Mouse (Mus musculus) MEL (cell line): ENCODE results near the gene Itga5. TPM values are rescaled to one million over a fixed set of nuclear protein-coding genes. Genes with fewer than 3 reads are reported as not detected.
A peak's percentile ranks its signal among the peaks of the same experiment; 100 is the strongest.

Source experiments
- DNase-seq: peaks from one replicate; pipeline ENCODE4 v3.0.0; 2011; ENCODE audit warnings: low read depth, low spot score
- H3K27ac ChIP-seq: 2 replicates; pipeline ENCODE4 v1.5.1; 2012; ENCODE audit warnings: low read depth, mild to moderate bottlenecking, control low read depth, low read length, moderate library complexity; ENCODE audit not compliant: control insufficient read depth
- H3K27me3 ChIP-seq, 2 experiments: fragments of 150-350 bp in 1 of 2; sonication (generic) in 1 of 2; 2 replicates each; pipeline ENCODE4 v1.6.1; 2012; ENCODE audit warnings: low read length in 2 of 2, mild to moderate bottlenecking in 2 of 2, improper control_type of control experiment in 1 of 2, moderate library complexity in 1 of 2; ENCODE audit not compliant: insufficient read depth in 2 of 2, control insufficient read depth in 1 of 2
- H3K36me3 ChIP-seq, 2 experiments: 2 replicates each; pipeline ENCODE4 v1.6.1; 2012 to 2014; ENCODE audit warnings: low read length in 2 of 2, improper control_type of control experiment in 1 of 2, inconsistent platforms in 1 of 2, mild to moderate bottlenecking in 1 of 2; ENCODE audit not compliant: insufficient read depth in 2 of 2, control insufficient read depth in 1 of 2
- H3K4me1 ChIP-seq, 2 experiments: fragments of 150-350 bp in 1 of 2; sonication (generic) in 1 of 2; 2 replicates each; pipeline ENCODE4 v1.6.1; 2012; ENCODE audit warnings: low read length in 2 of 2, improper control_type of control experiment in 1 of 2, mild to moderate bottlenecking in 1 of 2; ENCODE audit not compliant: insufficient read depth in 2 of 2, control insufficient read depth in 1 of 2
- H3K4me3 ChIP-seq, 2 experiments: fragments of 150-350 bp in 1 of 2; sonication (generic) in 1 of 2; 2 replicates each; pipeline ENCODE4 v1.5.1; 2012; ENCODE audit warnings: low read depth in 2 of 2, low read length in 2 of 2, mild to moderate bottlenecking in 2 of 2, moderate library complexity in 2 of 2, control low read depth in 1 of 2, improper control_type of control experiment in 1 of 2; ENCODE audit not compliant: control insufficient read depth in 1 of 2, insufficient read depth in 1 of 2
- H3K79me2 ChIP-seq: 2 replicates; pipeline ENCODE4 v1.6.1; 2012; ENCODE audit warnings: mild to moderate bottlenecking, low read length, moderate library complexity; ENCODE audit not compliant: control insufficient read depth, poor library complexity, insufficient read depth
- H3K9ac ChIP-seq: 2 replicates; pipeline ENCODE4 v1.6.1; 2012; ENCODE audit warnings: low read depth, mild to moderate bottlenecking, control low read depth, low read length, moderate library complexity; ENCODE audit not compliant: control insufficient read depth, poor library complexity, severe bottlenecking
- H3K9me3 ChIP-seq: fragments of 150-350 bp; sonication (generic); replicated peaks from 2 replicates; pipeline ENCODE4 v1.6.1; 2012; ENCODE audit warnings: mild to moderate bottlenecking, low read length, improper control_type of control experiment, moderate library complexity; ENCODE audit not compliant: insufficient read depth
- CHD2 ChIP-seq: IDR thresholded peaks from 2 replicates; pipeline ENCODE4 v1.6.1; 2011; ENCODE audit warnings: low read length, improper control_type of control experiment
- CTCF ChIP-seq, 3 experiments: IDR thresholded peaks in 2 of 3; conservative IDR thresholded peaks in 1 of 3; 2 replicates each; pipeline ENCODE4 v1.5.1; 2011 to 2012; ENCODE audit warnings: low read length in 3 of 3, low read depth in 2 of 3, mild to moderate bottlenecking in 2 of 3, improper control_type of control experiment in 1 of 3, inconsistent platforms in 1 of 3, mixed read lengths in 1 of 3, moderate library complexity in 1 of 3; ENCODE audit not compliant: control insufficient read depth in 1 of 3, insufficient read depth in 1 of 3, poor library complexity in 1 of 3, severe bottlenecking in 1 of 3
- ELF1 ChIP-seq: IDR thresholded peaks from 2 replicates; pipeline ENCODE4 v1.6.1; 2014; ENCODE audit warnings: low read depth, mild to moderate bottlenecking, inconsistent platforms, low read length, improper control_type of control experiment, moderate library complexity
- EP300 ChIP-seq, 2 experiments: IDR thresholded peaks; 2 replicates each; pipeline ENCODE4 v1.6.1; 2011; ENCODE audit warnings: improper control_type of control experiment in 2 of 2, low read length in 2 of 2, low read depth in 1 of 2, mild to moderate bottlenecking in 1 of 2
- ETS1 ChIP-seq: IDR thresholded peaks from 2 replicates; pipeline ENCODE4 v1.6.1; 2012; ENCODE audit warnings: low read depth, mild to moderate bottlenecking, inconsistent platforms, low read length, improper control_type of control experiment, moderate library complexity
- GATA1 ChIP-seq: IDR thresholded peaks from 2 replicates; pipeline ENCODE4 v1.6.1; 2011; ENCODE audit warnings: low read depth, low read length, improper control_type of control experiment
- MAFK ChIP-seq: IDR thresholded peaks from 2 replicates; pipeline ENCODE4 v1.6.1; 2011; ENCODE audit warnings: low read depth, mild to moderate bottlenecking, low read length, improper control_type of control experiment, borderline replicate concordance
- MAX ChIP-seq: IDR thresholded peaks from 2 replicates; pipeline ENCODE4 v1.6.1; 2011; ENCODE audit warnings: low read length, improper control_type of control experiment
- MAZ ChIP-seq: IDR thresholded peaks from 2 replicates; pipeline ENCODE4 v1.6.1; 2012; ENCODE audit warnings: low read depth, mild to moderate bottlenecking, inconsistent platforms, low read length, improper control_type of control experiment
- MXI1 ChIP-seq: IDR thresholded peaks from 2 replicates; pipeline ENCODE4 v1.6.1; 2011; ENCODE audit warnings: mild to moderate bottlenecking, low read depth, low read length, improper control_type of control experiment
- MYB ChIP-seq: IDR thresholded peaks from 2 replicates; pipeline ENCODE4 v1.6.1; 2011; ENCODE audit warnings: mild to moderate bottlenecking, low read depth, low read length, improper control_type of control experiment
- MYC ChIP-seq: IDR thresholded peaks from 2 replicates; pipeline ENCODE4 v1.6.1; 2011; ENCODE audit warnings: low read depth, mild to moderate bottlenecking, low read length, improper control_type of control experiment, moderate library complexity
- NELFE ChIP-seq: IDR thresholded peaks from 2 replicates; pipeline ENCODE4 v1.6.1; 2011; ENCODE audit warnings: low read depth, low read length, improper control_type of control experiment
- POLR2A ChIP-seq, 2 experiments: IDR thresholded peaks; 2 replicates each; pipeline ENCODE4 v1.6.1; 2011 to 2012; ENCODE audit warnings: low read length in 2 of 2, mild to moderate bottlenecking in 2 of 2, control low read depth in 1 of 2, improper control_type of control experiment in 1 of 2, low read depth in 1 of 2, moderate library complexity in 1 of 2; ENCODE audit not compliant: control insufficient read depth in 1 of 2, insufficient read depth in 1 of 2, poor library complexity in 1 of 2
- POLR2AphosphoS2 ChIP-seq: IDR thresholded peaks from 2 replicates; pipeline ENCODE4 v1.6.1; 2011; ENCODE audit warnings: low read length, improper control_type of control experiment
- RAD21 ChIP-seq: IDR thresholded peaks from 2 replicates; pipeline ENCODE4 v1.6.1; 2011; ENCODE audit warnings: mild to moderate bottlenecking, low read depth, low read length, improper control_type of control experiment
- RCOR1 ChIP-seq: IDR thresholded peaks from 2 replicates; pipeline ENCODE4 v1.6.1; 2012; ENCODE audit warnings: low read depth, mild to moderate bottlenecking, inconsistent platforms, low read length, improper control_type of control experiment
- SIN3A ChIP-seq: IDR thresholded peaks from 2 replicates; pipeline ENCODE4 v1.6.1; 2012; ENCODE audit warnings: low read length, improper control_type of control experiment, inconsistent platforms
- TAL1 ChIP-seq: IDR thresholded peaks from 2 replicates; pipeline ENCODE4 v1.6.1; 2012; ENCODE audit warnings: mild to moderate bottlenecking, inconsistent platforms, low read length, moderate library complexity, mixed read lengths
- TBP ChIP-seq: IDR thresholded peaks from 2 replicates; pipeline ENCODE4 v1.8.0; 2011; ENCODE audit warnings: low read depth, low read length, improper control_type of control experiment
- TCF12 ChIP-seq: IDR thresholded peaks from 2 replicates; pipeline ENCODE4 v1.6.1; 2014; ENCODE audit warnings: low read depth, mild to moderate bottlenecking, inconsistent platforms, low read length, improper control_type of control experiment, moderate library complexity
- UBTF ChIP-seq: IDR thresholded peaks from 2 replicates; pipeline ENCODE4 v1.6.1; 2012; ENCODE audit warnings: low read depth, mild to moderate bottlenecking, inconsistent platforms, low read length, improper control_type of control experiment, moderate library complexity, borderline replicate concordance; ENCODE audit not compliant: insufficient read depth
- USF1 ChIP-seq: IDR thresholded peaks from 2 replicates; pipeline ENCODE4 v1.6.1; 2014; ENCODE audit warnings: low read depth, mild to moderate bottlenecking, inconsistent platforms, low read length, improper control_type of control experiment, moderate library complexity
- ZC3H11A ChIP-seq: IDR thresholded peaks from 2 replicates; pipeline ENCODE4 v1.6.1; 2012; ENCODE audit warnings: low read depth, mild to moderate bottlenecking, inconsistent platforms, low read length, improper control_type of control experiment
- ZKSCAN1 ChIP-seq: IDR thresholded peaks from 2 replicates; pipeline ENCODE4 v1.6.1; 2012; ENCODE audit warnings: low read depth, mild to moderate bottlenecking, inconsistent platforms, low read length, improper control_type of control experiment, moderate library complexity
- ZNF384 ChIP-seq: IDR thresholded peaks from 2 replicates; pipeline ENCODE4 v1.6.1; 2012; ENCODE audit warnings: low read depth, mild to moderate bottlenecking, inconsistent platforms, low read length, improper control_type of control experiment
- polyA plus RNA-seq, 2 experiments: library from polyadenylated mRNA; stranded (reverse) in 1 of 2; unstranded in 1 of 2; fragments of >175 nt in 1 of 2; fragments of >200 nt in 1 of 2; gene quantifications; 2 replicates each; pipeline versions ENCODE4 v1.2.1 to v1.2.4; 2012; ENCODE audit warnings: low replicate concordance in 2 of 2, low read depth in 1 of 2; ENCODE audit not compliant: insufficient read length in 2 of 2, insufficient read depth in 1 of 2, missing spikeins in 1 of 2
- total RNA-seq: library from RNA; depleted of rRNA; stranded (reverse); fragments of 300-350 nt; gene quantifications from 2 replicates; pipeline ENCODE4 v1.2.3, GENCODE M21; 2012

The Itga5 gene
- total and polyA plus RNA-seq, 3 experiments, result 6.0 to 17.4 TPM; not detected in 1

DNA sequence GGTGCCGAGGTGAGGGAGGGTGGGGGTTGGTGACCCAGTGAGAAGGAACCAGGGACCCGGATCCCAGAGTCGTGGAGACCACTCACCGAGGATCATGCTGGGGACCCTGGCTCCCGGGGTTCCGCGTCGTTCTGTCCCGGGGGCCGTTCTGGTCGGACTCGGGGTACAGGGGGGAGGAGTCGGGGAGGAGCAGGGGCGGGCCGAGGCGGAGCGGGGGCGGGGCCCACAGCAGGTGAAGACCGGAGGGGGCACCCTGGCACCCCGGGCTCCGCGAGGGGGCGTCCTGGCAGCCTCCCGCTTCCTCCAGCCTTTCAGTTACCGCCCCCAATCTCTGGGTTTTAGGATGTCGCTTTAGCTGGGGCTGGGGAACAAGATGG lies 26.6 kb downstream of the Itga5 start, which contains the start of gene Zfp385a:
Zfp385a (minus strand) TSS at position 133 of the 377 bp plus-strand sequence.
- H3K4me1 ChIP-seq, result peaks cover 0 to 18% of the 10 kb centered on the region in 2 experiments; a peak in 3 of 4 replicates
- no peaks in the 10 kb centered on the region for H3K27me3 ChIP-seq
- TF ChIP-seq MYC (no peak), CTCF (IDR thresholded peaks at IDR 0.05 in 2 of 3, conservative IDR thresholded peaks at IDR 0.05 in 1 of 3; ENCODE audit: control insufficient read depth in 1 of 3, insufficient read depth in 1 of 3, low read depth in 2 of 3, low read length in 3 of 3, poor library complexity in 1 of 3, severe bottlenecking in 1 of 3) (peak in 2 of 3 experiments; percentile 34 to 46; a peak in 4 of 6 replicates), CHD2 (no peak), NELFE (peak; percentile 70), POLR2A (IDR thresholded peaks at IDR 0.05; ENCODE audit: control insufficient read depth in 1 of 2, insufficient read depth in 1 of 2, low read depth in 1 of 2, low read length in 2 of 2, poor library complexity in 1 of 2) (peak; percentile 40 to 54; a peak in 1 of 4 replicates)
- H3K27ac ChIP-seq, result peak within 1 kb of the TSS; percentile 87
- H3K9ac ChIP-seq, result peak within 1 kb of the TSS; percentile 72
- H3K36me3 ChIP-seq, result peaks cover 0 to 12% of the 10 kb centered on the region in 2 experiments; a peak in 3 of 4 replicates
- H3K79me2 ChIP-seq, result peaks cover 15% of the 10 kb centered on the region
- no peaks in the 10 kb centered on the region for H3K9me3 ChIP-seq
- peak; percentile 78 for DNase-seq
- H3K4me3 ChIP-seq, result peak within 1 kb of the TSS; percentile 71 to 82

DNA sequence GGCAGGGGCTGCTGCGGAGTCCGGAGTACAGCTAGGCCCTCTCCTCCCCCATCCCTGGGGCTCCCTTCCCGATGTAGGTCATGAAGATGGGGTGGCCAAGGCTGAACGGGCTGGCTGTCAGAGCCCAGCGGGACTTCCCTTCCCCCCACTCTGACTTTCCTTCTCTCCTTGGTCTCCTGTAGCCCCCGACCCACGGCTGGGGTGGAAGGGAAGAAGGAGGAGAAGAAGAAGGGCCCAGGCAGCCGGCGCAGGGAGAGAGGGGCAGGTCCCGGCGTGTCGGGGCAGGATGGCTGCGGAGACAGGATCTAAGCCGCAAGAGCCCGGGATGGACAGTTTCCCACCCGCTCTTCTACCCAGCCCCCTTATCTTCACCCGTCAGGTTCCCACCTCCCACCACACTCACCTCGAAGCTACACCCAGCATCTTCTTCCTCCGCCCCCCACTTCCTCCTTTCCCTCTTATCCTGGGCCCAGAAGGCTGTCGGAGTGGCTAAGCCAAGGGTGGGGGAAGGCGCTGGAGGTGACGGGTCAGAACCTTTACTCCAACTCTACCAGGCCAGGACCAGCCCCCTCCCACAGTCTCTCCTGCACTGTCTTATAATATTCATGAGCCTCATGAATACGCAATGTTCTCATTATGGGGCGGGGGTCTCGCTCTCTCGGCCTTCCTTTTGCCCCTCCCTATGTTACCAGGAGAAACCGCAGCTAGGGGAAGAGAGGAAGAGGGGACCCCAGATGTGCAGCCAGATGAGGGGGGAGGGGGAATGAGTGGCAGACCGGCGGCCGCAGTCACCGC lies 27.2 kb downstream of the Itga5 start:
- TF ChIP-seq CHD2 (no peak), USF1 (no peak), TAL1 (peak; percentile 94), MAFK (no peak), CTCF (IDR thresholded peaks at IDR 0.05 in 2 of 3, conservative IDR thresholded peaks at IDR 0.05 in 1 of 3; ENCODE audit: control insufficient read depth in 1 of 3, insufficient read depth in 1 of 3, low read depth in 2 of 3, low read length in 3 of 3, poor library complexity in 1 of 3, severe bottlenecking in 1 of 3) (no peak), UBTF (0 out of 2 replicates have a peak, but pooled peaks have one; percentile 56), MYB (0 out of 2 replicates have a peak, but pooled peaks have one; percentile 20), MXI1 (peak; percentile 49; the same call in 1 of the 2 replicates), TCF12 (peak; percentile 92), ELF1 (peak; percentile 58; the same call in 1 of the 2 replicates), SIN3A (peak; percentile 64), TBP (peak; percentile 54; the same call in 1 of the 2 replicates), ETS1 (peak; percentile 74), NELFE (no peak), POLR2AphosphoS2 (peak; percentile 32; the same call in 1 of the 2 replicates), MAX (no peak), RAD21 (no peak), MAZ (peak; percentile 64), ZC3H11A (no peak), RCOR1 (peak; percentile 41; the same call in 1 of the 2 replicates), EP300 (IDR thresholded peaks at IDR 0.05; ENCODE audit: low read depth in 1 of 2, low read length in 2 of 2) (peak; percentile 71 to 92), ZNF384 (no peak), GATA1 (peak; percentile 77), ZKSCAN1 (no peak)
- Histone ChIP-seq H3K4me3 (peak overlapping the region; percentile 71 to 82), H3K79me2 (peaks cover 15% of the 10 kb centered on the region), H3K27ac (peak overlapping the region; percentile 87), H3K27me3 (no peaks in the 10 kb centered on the region), H3K9me3 (no peaks in the 10 kb centered on the region), H3K9ac (peak overlapping the region; percentile 72), H3K4me1 (peaks cover 0 to 18% of the 10 kb centered on the region in 2 experiments; a peak in 3 of 4 replicates), H3K36me3 (peaks cover 0 to 12% of the 10 kb centered on the region in 2 experiments; a peak in 3 of 4 replicates)
- peak; percentile 93 for DNase-seq
